Mouse (Mus musculus) ES-Bruce4 (cell line): ENCODE measurements around the gene Vps53.

ENCODE experiments used
- CTCF ChIP-seq: IDR thresholded peaks from one replicate; pipeline ENCODE4 v1.8.1; 2011; ENCODE audit warnings: low read depth, low read length
- EP300 ChIP-seq: IDR thresholded peaks from 2 replicates; pipeline ENCODE4 v1.6.1; 2011; ENCODE audit warnings: low read depth, low read length; ENCODE audit not compliant: insufficient read depth
- POLR2A ChIP-seq: IDR thresholded peaks from one replicate; pipeline ENCODE4 v1.8.1; 2011; ENCODE audit warnings: low read length; ENCODE audit not compliant: insufficient read depth

GRCm38 (mm10) chr11:76010838-76011624 lies 168.4 kb downstream of the Vps53 start:
- TF ChIP-seq EP300 (no peak), CTCF (no peak), POLR2A (no peak)
